Mouse (Mus musculus) hindbrain, embryonic 12.5 days (tissue): ENCODE results near the gene Csf2rb2. TPM values are rescaled to one million over a fixed set of nuclear protein-coding genes. Genes with fewer than 3 reads are reported as not detected.
"Not testable (repeated sequence)": the region's sequence is repeated elsewhere in the genome, so short reads cannot be mapped to it uniquely, and the experiment has no call there.

ENCODE experiments used
- ATAC-seq: fragments of 200-750 bp; cut with Nextera tagmentation; 2 replicates; pipeline ENCODE4 v1.8.0; 2017; ENCODE audit warnings: moderate TSS enrichment; ENCODE audit not compliant: low FRiP score
- H3K27ac ChIP-seq: fragments of 300-500 bp; sonication (generic); 2 replicates; pipeline ENCODE4 v1.5.1; 2016; ENCODE audit warnings: mild to moderate bottlenecking
- H3K27me3 ChIP-seq: fragments of 300-500 bp; sonication (generic); 2 replicates; pipeline ENCODE4 v1.6.1; 2016; ENCODE audit warnings: mild to moderate bottlenecking
- H3K36me3 ChIP-seq: fragments of 300-500 bp; sonication (generic); 2 replicates; pipeline ENCODE4 v1.6.1; 2016; ENCODE audit warnings: mild to moderate bottlenecking
- H3K4me1 ChIP-seq: fragments of 300-500 bp; sonication (generic); 2 replicates; pipeline ENCODE4 v1.6.1; 2016
- H3K4me2 ChIP-seq: fragments of 300-500 bp; sonication (generic); replicated peaks from 2 replicates; pipeline ENCODE4 v1.6.1; 2016; ENCODE audit warnings: mild to moderate bottlenecking
- H3K4me3 ChIP-seq: fragments of 300-500 bp; sonication (generic); 2 replicates; pipeline ENCODE4 v1.5.1; 2016; ENCODE audit warnings: mild to moderate bottlenecking
- H3K9ac ChIP-seq: fragments of 300-500 bp; sonication (generic); 2 replicates; pipeline ENCODE4 v1.6.1; 2016; ENCODE audit warnings: mild to moderate bottlenecking, moderate library complexity
- H3K9me3 ChIP-seq: fragments of 300-500 bp; sonication (generic); replicated peaks from 2 replicates; pipeline ENCODE4 v1.6.1; 2016; ENCODE audit warnings: mild to moderate bottlenecking
- WGBS: fragments of 180-500 bp; shearing (Covaris S2); methylation state at CpG from one replicate; pipeline ENCODE4 v1.1.7; 2016; 5-methylcytosine and 5-hydroxymethylcytosine counted together
- polyA plus RNA-seq: library from polyadenylated mRNA; unstranded; fragments of >200 nt; fragmentation: Nextera tagmentation; extraction: Ambion mirVana; gene quantifications from 2 replicates; pipeline ENCODE4 v1.2.1, GENCODE M21; 2016

Csf2rb2 gene
- polyA plus RNA-seq, 1 experiment from 2014 or later, result 0.28 TPM

DNA sequence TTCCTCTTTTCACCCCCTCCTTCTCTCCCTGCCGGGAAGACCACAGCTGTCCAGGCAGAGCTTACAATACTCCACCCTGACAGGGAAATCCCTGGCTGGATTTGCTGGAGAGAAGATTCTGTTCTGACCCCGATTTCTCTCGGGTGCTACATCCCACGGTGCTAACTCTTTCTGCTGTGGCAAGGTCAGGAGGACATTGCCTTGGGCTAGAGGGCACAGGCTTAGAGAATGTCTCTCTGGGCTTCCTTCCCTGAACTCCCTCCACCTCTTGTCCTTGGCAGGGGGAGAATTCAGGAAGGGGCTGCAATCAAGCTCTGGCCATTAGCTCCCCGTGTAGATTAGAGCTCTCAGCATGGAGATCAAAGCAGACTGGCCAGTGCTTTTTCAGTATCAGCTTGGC is 4.3 kb upstream of the Csf2rb2 start:
- Histone ChIP-seq H3K4me1 (0 out of 2 replicates have a peak, but pooled peaks cover 2% of the 10 kb centered on the region), H3K27me3 (no peaks in the 10 kb centered on the region)

DNA sequence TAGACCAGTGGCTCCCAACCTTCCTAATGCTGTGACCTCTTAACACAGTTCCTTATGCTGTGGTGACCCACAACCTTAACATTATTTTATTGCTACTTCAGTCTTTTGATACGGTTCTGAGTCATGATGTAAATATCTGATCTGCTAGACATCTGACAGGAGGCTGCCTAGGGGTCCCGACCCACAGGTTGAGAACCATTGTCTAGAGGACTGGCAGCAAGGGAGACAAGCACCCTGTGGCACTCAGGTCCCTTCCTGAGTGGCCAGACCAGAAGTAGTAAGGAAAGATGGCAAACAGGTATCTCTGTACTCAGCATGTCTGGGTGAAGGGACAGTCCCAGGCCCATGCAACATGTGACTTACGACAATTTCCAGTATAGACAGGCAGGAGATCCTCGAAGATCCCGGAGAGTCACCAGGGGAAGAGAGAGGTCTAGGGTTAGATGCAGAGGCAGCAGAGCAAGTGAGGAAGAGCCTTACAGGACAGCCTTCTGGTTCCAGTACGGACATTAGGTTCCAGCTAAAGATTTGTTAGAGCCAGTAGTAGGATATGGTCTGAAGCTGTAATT is 1.8 kb downstream of the Csf2rb2 start:
- no peak overlapping the region for H3K9ac ChIP-seq
- H3K9me3 ChIP-seq, result no peaks in the 10 kb centered on the region
- no peak overlapping the region for H3K27ac ChIP-seq
- no peak overlapping the region for H3K4me3 ChIP-seq
- no peak overlapping the region for H3K4me2 ChIP-seq
- no peaks in the 10 kb centered on the region for H3K4me1 ChIP-seq
- WGBS, result 89% methylated on average over 6 of the region's 6 CpGs
- H3K36me3 ChIP-seq, result no peaks in the 10 kb centered on the region
- H3K27me3 ChIP-seq, result no peaks in the 10 kb centered on the region
- no peak for ATAC-seq

More for the DNA sequence above, 4.3 kb upstream of the Csf2rb2 start:
- WGBS, result 35% methylated on average over 5 of the region's 5 CpGs
- Histone ChIP-seq H3K9me3 (no peaks in the 10 kb centered on the region), H3K4me3 (no peak overlapping the region), H3K27ac (no peak overlapping the region), H3K4me2 (no peak overlapping the region), H3K36me3 (no peaks in the 10 kb centered on the region), H3K9ac (no peak overlapping the region)
- no peak for ATAC-seq

DNA sequence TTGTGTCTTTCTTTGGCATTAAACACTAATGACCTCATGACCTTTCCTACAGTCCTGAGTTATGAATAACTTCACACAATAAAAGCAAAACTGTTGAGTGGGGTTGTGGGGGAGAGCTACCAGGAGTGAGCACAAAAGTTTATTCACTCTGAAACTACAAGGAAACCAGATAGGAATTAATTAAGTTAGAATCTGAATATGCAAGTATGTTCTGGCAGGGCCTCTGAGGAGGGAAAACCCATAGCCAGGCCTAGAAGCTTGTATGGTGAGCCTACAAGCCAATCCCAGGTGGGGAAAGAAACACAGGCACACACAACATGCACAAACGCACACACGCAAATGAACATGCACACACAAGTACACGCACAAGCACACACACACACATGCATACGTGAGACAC is 2.8 kb downstream of the Csf2rb2 start:
- no peaks in the 10 kb centered on the region for H3K27me3 ChIP-seq
- no peak for ATAC-seq
- H3K4me1 ChIP-seq, result no peaks in the 10 kb centered on the region
- WGBS, result 94% methylated on average over 4 of the region's 4 CpGs
- no peaks in the 10 kb centered on the region for H3K36me3 ChIP-seq
- H3K4me2 ChIP-seq, result no peak overlapping the region
- H3K27ac ChIP-seq, result no peak overlapping the region
- H3K9me3 ChIP-seq, result no peaks in the 10 kb centered on the region
- H3K4me3 ChIP-seq, result no peak overlapping the region
- no peak overlapping the region for H3K9ac ChIP-seq

DNA sequence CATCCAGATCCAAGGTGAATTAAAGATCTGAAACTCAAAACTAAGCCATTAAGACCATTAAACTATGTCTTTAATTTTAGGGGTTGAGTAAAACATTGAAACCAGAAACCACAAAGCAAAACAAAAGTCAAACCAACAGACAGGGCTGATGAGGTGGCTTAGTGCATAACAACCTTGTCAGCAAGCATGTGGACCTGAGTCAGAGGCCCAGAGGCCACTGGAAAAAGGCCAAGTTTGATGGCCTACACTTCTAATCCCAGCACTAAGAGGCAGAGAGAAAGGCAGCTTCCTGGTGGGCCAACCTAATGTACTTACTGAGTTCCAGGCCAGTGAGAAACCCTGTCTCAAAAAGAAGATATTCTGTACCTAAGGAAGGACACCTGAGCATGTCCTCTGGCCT is 4.7 kb downstream of the Csf2rb2 start:
- H3K27ac ChIP-seq, result no peak overlapping the region
- H3K4me1 ChIP-seq, result no peaks in the 10 kb centered on the region
- no peak overlapping the region for H3K4me3 ChIP-seq
- no peaks in the 10 kb centered on the region for H3K9me3 ChIP-seq
- H3K36me3 ChIP-seq, result no peaks in the 10 kb centered on the region
- H3K4me2 ChIP-seq, result no peak overlapping the region
- H3K27me3 ChIP-seq, result no peaks in the 10 kb centered on the region
- no peak overlapping the region for H3K9ac ChIP-seq
- ATAC-seq, result no peak

DNA sequence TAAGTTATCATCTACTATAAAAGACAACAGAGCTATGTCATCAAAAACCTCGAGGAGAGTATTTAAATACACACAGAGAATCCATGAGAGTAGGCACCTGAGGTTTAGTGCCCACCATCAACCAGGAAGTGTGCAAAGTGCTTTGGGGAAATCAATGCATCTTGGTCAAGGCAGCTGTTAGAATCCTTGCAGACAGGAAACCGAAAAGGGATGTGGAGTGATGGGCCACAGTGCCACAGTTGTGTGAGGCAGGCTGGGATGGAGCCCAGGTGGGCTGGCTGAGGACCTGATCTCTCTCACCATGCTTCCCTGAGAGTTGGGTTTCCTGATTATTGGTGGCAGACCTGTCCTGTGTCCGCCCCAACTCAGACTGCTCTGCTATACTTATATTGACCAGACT is 5.9 kb downstream of the Csf2rb2 start:
- no peak overlapping the region for H3K27ac ChIP-seq
- H3K4me2 ChIP-seq, result no peak overlapping the region
- no peak overlapping the region for H3K4me3 ChIP-seq
- H3K36me3 ChIP-seq, result no peaks in the 10 kb centered on the region
- H3K9ac ChIP-seq, result no peak overlapping the region
- ATAC-seq, result no peak
- 71% methylated on average over 3 of the region's 3 CpGs for WGBS
- no peaks in the 10 kb centered on the region for H3K27me3 ChIP-seq
- H3K4me1 ChIP-seq, result no peaks in the 10 kb centered on the region
- no peaks in the 10 kb centered on the region for H3K9me3 ChIP-seq

DNA sequence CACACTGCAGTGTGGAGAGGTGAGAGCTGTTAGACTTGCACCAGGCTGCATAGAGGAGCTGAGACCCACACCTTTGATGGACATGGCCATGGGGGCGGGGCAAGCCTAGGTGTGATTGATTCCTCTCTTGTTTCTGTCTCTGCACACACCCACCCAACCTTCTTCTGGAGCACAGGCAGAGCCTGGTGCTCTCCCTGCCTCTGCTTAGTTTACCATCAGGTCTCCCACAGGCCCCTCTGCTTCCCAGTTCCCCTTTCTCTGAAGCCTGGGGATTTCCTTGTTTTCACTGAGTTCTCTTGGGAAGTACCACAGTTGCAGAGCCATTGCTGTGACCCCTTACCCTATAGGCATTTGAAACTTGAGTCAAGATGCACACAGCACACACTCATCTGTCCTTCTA is 7.0 kb downstream of the Csf2rb2 start:
- Histone ChIP-seq H3K27me3 (no peaks in the 10 kb centered on the region), H3K4me1 (no peaks in the 10 kb centered on the region), H3K4me3 (no peak overlapping the region), H3K9ac (no peak overlapping the region), H3K9me3 (no peaks in the 10 kb centered on the region), H3K4me2 (no peak overlapping the region), H3K36me3 (no peaks in the 10 kb centered on the region), H3K27ac (no peak overlapping the region)
- 83% methylated on average over 1 of the region's 1 CpGs for WGBS
- no peak for ATAC-seq

DNA sequence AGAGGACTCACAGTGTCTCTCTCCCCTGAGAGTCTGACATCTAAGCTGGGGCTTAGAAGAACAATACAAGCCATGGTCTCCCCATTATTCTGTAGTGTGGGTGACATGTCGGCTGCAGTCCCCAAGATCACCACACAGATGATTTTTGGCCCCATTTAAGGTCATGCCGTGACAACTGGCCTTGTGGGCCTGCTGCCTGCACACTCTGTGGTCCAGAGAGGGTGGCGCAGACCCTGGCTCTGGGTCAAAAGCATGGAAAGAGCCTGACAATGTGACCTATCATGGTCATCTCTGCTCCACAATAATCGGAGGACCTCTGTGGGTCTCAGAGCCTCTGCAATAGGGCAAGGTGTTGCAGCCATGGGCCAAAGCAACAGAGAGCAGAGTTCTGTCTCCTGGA is 11.8 kb downstream of the Csf2rb2 start:
- no peaks in the 10 kb centered on the region for H3K27me3 ChIP-seq
- WGBS, result 76% methylated on average over 4 of the region's 4 CpGs
- no peaks in the 10 kb centered on the region for H3K9me3 ChIP-seq
- H3K4me1 ChIP-seq, result 0 out of 2 replicates have a peak, but pooled peaks cover 3% of the 10 kb centered on the region
- no peak for ATAC-seq
- H3K36me3 ChIP-seq, result no peaks in the 10 kb centered on the region
- H3K4me2 ChIP-seq, result no peak overlapping the region
- no peak overlapping the region for H3K27ac ChIP-seq
- H3K9ac ChIP-seq, result no peak overlapping the region
- no peak overlapping the region for H3K4me3 ChIP-seq

DNA sequence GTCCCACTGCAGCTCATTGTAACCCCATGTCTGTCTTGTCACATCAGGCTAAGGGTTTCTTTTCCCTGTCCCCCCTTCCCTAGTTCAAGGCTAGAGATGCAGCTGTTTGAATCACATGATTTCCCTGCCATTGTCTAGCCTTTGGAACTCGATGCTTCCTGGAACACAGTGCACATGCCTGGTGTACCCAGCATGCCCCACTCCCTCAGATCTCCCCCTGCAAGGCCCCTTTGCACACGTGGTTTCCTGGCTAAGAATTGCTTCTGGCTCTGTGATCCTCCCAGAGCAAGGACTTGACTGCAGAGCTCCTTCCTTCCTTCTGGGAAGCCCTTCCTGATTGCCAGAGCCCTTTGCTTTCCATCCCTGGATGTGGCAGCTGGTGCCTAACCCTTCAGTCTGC is 12.3 kb downstream of the Csf2rb2 start:
- H3K36me3 ChIP-seq, H3K27me3 ChIP-seq, H3K4me1 ChIP-seq, H3K4me2 ChIP-seq, H3K9ac ChIP-seq, H3K9me3 ChIP-seq, H3K4me3 ChIP-seq, H3K27ac ChIP-seq, ATAC-seq: not testable (repeated sequence)
- 17% methylated on average over 2 of the region's 2 CpGs for WGBS

DNA sequence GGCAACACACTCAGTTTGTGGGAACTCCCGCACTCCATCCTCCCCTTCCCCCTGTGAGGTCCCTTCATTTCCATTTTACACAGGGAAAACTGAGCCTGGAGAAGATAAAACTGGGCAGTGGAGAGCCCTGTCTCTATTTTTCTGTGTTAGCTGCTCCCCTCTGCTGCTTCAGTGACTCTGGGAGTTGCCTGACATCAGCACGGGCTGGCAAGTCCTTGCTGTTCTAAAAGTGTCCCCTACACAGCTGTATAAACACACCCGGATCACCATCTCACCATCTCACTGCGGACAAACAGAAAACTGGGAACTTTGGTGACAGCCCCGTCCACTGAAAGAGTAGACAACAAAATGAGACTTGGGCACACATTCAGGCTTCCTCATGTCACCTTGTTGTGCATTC is 15.7 kb downstream of the Csf2rb2 start:
- 58% methylated on average over 5 of the region's 5 CpGs for WGBS
- not testable (repeated sequence) for H3K4me2 ChIP-seq, H3K4me1 ChIP-seq, H3K27me3 ChIP-seq, H3K27ac ChIP-seq, ATAC-seq, H3K9ac ChIP-seq, H3K36me3 ChIP-seq, H3K4me3 ChIP-seq, H3K9me3 ChIP-seq

DNA sequence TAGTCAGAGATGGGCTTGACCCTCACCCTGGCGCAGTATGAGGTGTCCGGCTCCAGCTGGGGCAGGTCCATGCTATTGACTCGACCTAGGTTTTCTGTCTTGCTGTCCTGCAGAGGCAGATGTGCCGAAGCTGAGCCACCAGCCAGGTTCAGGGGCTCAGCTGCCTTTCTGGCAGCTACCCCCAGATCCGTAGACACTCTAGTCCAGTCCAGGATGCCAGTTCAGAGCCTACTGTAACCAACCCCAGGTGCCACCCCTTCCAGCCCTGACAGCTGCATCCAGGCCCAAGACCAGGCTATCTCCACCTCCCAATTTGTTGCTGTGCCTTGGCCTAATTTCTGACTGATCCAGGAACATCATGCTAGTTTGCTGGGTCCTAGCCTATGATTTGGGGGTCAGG is 17.6 kb downstream of the Csf2rb2 start:
- H3K4me3 ChIP-seq, result no peak overlapping the region
- no peak overlapping the region for H3K4me2 ChIP-seq
- no peak overlapping the region for H3K27ac ChIP-seq
- 82% methylated on average over 5 of the region's 5 CpGs for WGBS
- H3K36me3 ChIP-seq, result no peaks in the 10 kb centered on the region
- ATAC-seq, result no peak
- 0 out of 2 replicates have a peak, but pooled peaks cover 2% of the 10 kb centered on the region for H3K4me1 ChIP-seq
- H3K9me3 ChIP-seq, result no peaks in the 10 kb centered on the region
- no peak overlapping the region for H3K9ac ChIP-seq
- H3K27me3 ChIP-seq, result no peaks in the 10 kb centered on the region

DNA sequence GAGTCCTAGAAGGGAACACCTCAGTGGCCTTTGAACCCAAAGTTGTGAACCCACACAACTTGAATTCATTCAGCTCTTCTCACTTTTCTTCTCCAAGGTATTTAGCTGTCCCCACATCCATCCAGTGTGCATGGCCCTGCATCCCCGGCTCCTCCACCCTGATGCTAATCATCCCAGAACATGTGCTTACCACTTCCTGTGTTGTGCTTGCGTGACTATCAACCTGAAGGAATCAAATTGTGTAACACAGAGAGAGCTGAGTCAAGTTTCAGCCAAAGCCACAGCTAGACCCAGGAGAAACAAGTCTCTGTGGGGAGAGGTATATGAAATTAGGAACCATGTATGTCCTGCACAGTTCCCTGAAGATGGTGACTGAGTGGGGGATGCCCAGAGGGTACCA is 27.2 kb downstream of the Csf2rb2 start:
- H3K27ac ChIP-seq, result no peak overlapping the region
- H3K27me3 ChIP-seq, result no peaks in the 10 kb centered on the region
- H3K9me3 ChIP-seq, result no peaks in the 10 kb centered on the region
- H3K4me1 ChIP-seq, result no peaks in the 10 kb centered on the region
- no peak overlapping the region for H3K9ac ChIP-seq
- no peak overlapping the region for H3K4me3 ChIP-seq
- no peak for ATAC-seq
- H3K4me2 ChIP-seq, result no peak overlapping the region
- WGBS, result 85% methylated on average over 2 of the region's 2 CpGs
- no peaks in the 10 kb centered on the region for H3K36me3 ChIP-seq

DNA sequence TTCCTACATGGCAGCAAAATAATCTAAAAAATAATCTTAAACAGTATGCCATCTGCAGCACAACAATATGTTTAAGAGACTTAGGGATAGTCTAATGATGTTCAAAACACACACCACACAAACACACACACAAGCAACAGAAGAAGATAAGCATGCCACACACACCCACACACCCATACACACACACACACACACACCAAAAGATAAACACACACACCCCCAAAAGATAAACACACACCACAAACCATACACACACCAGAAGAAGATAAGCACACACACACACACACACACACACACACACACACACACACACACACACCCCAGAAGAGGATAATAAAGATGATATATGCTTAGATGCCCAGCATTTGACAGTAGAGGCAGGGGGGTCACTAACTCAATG is 34.3 kb downstream of the Csf2rb2 start:
- no peak for ATAC-seq

DNA sequence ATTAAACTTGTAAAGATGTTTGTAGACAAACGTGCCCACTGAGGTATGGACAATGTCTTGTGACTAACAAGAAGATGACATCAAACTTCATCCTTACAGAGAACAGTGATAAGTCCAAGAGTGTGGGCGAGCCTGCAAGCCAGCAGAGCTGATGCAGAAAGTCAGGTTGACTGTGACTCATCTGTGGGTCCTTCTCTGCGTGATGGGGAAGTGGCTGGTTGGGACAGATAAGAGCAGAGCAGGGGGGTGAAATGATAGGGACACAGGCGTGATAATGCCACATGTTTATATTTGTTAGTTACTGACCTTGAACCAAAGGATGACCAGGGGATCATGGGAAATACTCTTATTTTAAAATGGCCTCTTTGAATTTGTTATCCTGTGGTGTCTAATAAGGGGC is 37.7 kb downstream of the Csf2rb2 start:
- ATAC-seq, result no peak
- no peak overlapping the region for H3K4me3 ChIP-seq
- H3K9me3 ChIP-seq, result no peaks in the 10 kb centered on the region
- no peaks in the 10 kb centered on the region for H3K4me1 ChIP-seq
- 85% methylated on average over 4 of the region's 4 CpGs for WGBS
- no peak overlapping the region for H3K4me2 ChIP-seq
- no peaks in the 10 kb centered on the region for H3K27me3 ChIP-seq
- no peaks in the 10 kb centered on the region for H3K36me3 ChIP-seq
- no peak overlapping the region for H3K9ac ChIP-seq
- H3K27ac ChIP-seq, result no peak overlapping the region

More for the DNA sequence above, 34.3 kb downstream of the Csf2rb2 start:
- no peaks in the 10 kb centered on the region for H3K36me3 ChIP-seq
- no peaks in the 10 kb centered on the region for H3K4me1 ChIP-seq
- no peaks in the 10 kb centered on the region for H3K9me3 ChIP-seq
- H3K27ac ChIP-seq, result no peak overlapping the region
- no peak overlapping the region for H3K4me3 ChIP-seq
- H3K27me3 ChIP-seq, result no peaks in the 10 kb centered on the region
- no peak overlapping the region for H3K9ac ChIP-seq
- H3K4me2 ChIP-seq, result no peak overlapping the region
